ENCODE assay signal across 21 mouse cellular contexts in the genomic region with DNA sequence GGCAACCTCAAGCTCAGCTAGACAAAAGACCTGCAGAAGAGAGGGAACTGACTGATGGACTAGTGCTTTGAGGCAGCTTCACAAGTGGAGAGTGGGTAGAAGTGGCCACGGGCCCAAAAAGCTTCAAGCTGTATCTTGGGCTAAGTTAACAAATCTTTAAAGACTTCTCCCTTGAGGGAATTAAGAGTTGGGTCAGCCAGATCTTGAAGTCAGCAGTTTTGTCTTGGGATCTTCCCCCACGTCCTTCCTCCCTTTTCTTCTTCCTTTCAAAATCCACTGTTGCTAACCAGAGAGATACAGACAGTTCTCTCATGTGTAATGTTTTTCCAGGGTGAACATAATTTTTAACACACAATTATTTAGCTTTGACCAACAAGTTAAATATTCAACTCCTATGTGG.
DNase-seq lines count a peak whose midpoint lies in the region; ATAC-seq and TF ChIP-seq lines count a peak whose summit lies in the region.
"Had no signal": no experiment of that assay in that cellular context is flagged by ENCODE, and none has a peak within 500 bp of the region (broad histone marks: within the 10 kb centered on the region; RNA-seq: fewer than 3 reads in every experiment).

No protein-coding gene starts in this region.

- TF ChIP-seq POLR2A in lung, adult 2 months (IDR thresholded peaks at IDR 0.05; ENCODE audit: borderline replicate concordance, extremely low read depth, low read depth, low read length), result no peak

- 52% methylated on average over 2 of the region's 2 CpGs for WGBS in lung, adult 2 months
- WGBS in hindbrain, embryonic 11.5 days, result 78% methylated on average over 2 of the region's 2 CpGs

- H3K4me1 ChIP-seq in lung, adult 2 months (ENCODE audit: control insufficient read depth, insufficient read depth, low read length), result no peaks in the 10 kb centered on the region
- no peaks in the 10 kb centered on the region for H3K4me1 ChIP-seq in hindbrain, embryonic 11.5 days (replicated peaks; ENCODE audit: control insufficient read depth, insufficient read depth, low read length)
- H3K4me1 ChIP-seq: embryonic facial prominence, embryonic 13.5 days; forebrain, embryonic 12.5 days; heart, embryonic 12.5 days; hindbrain, embryonic 10.5 days; hindbrain, embryonic 15.5 days had no signal

- no peaks in the 10 kb centered on the region for H3K27me3 ChIP-seq in hindbrain, embryonic 11.5 days (ENCODE audit: control insufficient read depth, insufficient read depth, low read length)
- H3K27me3 ChIP-seq: embryonic facial prominence, embryonic 13.5 days; forebrain, embryonic 12.5 days; heart, embryonic 12.5 days; hindbrain, embryonic 15.5 days; Patski had no signal

- no peak overlapping the region for H3K9ac ChIP-seq in hindbrain, embryonic 11.5 days (ENCODE audit: low read depth, low read length)
- H3K9ac ChIP-seq: embryonic facial prominence, embryonic 13.5 days; forebrain, embryonic 12.5 days; forebrain, postnatal 0 days; heart, embryonic 12.5 days; hindbrain, embryonic 15.5 days had no signal

- TF ChIP-seq CTCF in lung, adult 2 months (IDR thresholded peaks at IDR 0.05; ENCODE audit: insufficient read depth, low read length), result no peak

- peak; percentile 3 for DNase-seq in adrenal gland, postnatal 10 days
- DNase-seq in adrenal gland, postnatal 4 days (ENCODE audit: low spot score in 2 of 2), result no peak
- peak; percentile 3 for DNase-seq in lung, postnatal 10 days
- DNase-seq in lung, adult 2 months, result no peak
- DNase-seq in kidney, postnatal 14 days, result peak; percentile 48
- no peak for DNase-seq in hindbrain, embryonic 11.5 days (ENCODE audit: low spot score)
- no peak for DNase-seq in right cerebral cortex, postnatal 36 days (ENCODE audit: low spot score in 2 of 2)
- DNase-seq: adrenal gland, adult 2 months; cerebellum, adult 11-12 months; cerebellum, adult 9-10 months; cerebellum, postnatal 25 days; forebrain, postnatal 0 days; gastrocnemius, postnatal 14 days; heart, adult 2 months had no signal

- H3K9me3 ChIP-seq in hindbrain, embryonic 11.5 days (ENCODE audit: control insufficient read depth, low read length), result no peaks in the 10 kb centered on the region
- H3K9me3 ChIP-seq: embryonic facial prominence, embryonic 13.5 days; forebrain, embryonic 12.5 days; heart, embryonic 12.5 days; hindbrain, embryonic 10.5 days; hindbrain, embryonic 15.5 days had no signal

- no peak overlapping the region for H3K4me2 ChIP-seq in hindbrain, embryonic 11.5 days (replicated peaks; ENCODE audit: low read depth, low read length)
- H3K4me2 ChIP-seq: embryonic facial prominence, embryonic 13.5 days; forebrain, embryonic 12.5 days; heart, embryonic 12.5 days; hindbrain, embryonic 15.5 days had no signal

- ATAC-seq in hindbrain, embryonic 11.5 days (ENCODE audit: low FRiP score), result no peak
- ATAC-seq: activated CD4-positive, CD25-positive, alpha-beta regulatory T cell, adult 4 months; forebrain, postnatal 0 days; Patski had no signal

- H3K4me3 ChIP-seq in lung, adult 2 months (replicated peaks; ENCODE audit: extremely low read depth, low read depth, low read length), result no peak overlapping the region
- no peak overlapping the region for H3K4me3 ChIP-seq in hindbrain, embryonic 11.5 days (ENCODE audit: low read depth, low read length)
- H3K4me3 ChIP-seq: embryonic facial prominence, embryonic 13.5 days; forebrain, embryonic 12.5 days; heart, adult 2 months; heart, embryonic 12.5 days; hindbrain, embryonic 10.5 days; hindbrain, embryonic 15.5 days had no signal

- no peaks in the 10 kb centered on the region for H3K36me3 ChIP-seq in hindbrain, embryonic 11.5 days (ENCODE audit: control insufficient read depth, insufficient read depth, low read length)
- H3K36me3 ChIP-seq: embryonic facial prominence, embryonic 13.5 days; forebrain, embryonic 12.5 days; heart, embryonic 12.5 days; hindbrain, embryonic 10.5 days; hindbrain, embryonic 15.5 days had no signal

- H3K27ac ChIP-seq in hindbrain, embryonic 11.5 days (ENCODE audit: low read depth, low read length), result no peak overlapping the region
- H3K27ac ChIP-seq: embryonic facial prominence, embryonic 13.5 days; forebrain, embryonic 12.5 days; heart, adult 2 months; hindbrain, embryonic 10.5 days; hindbrain, embryonic 15.5 days had no signal

Comparison
In these comparisons a context has a peak if more than half of its experiments do, and no peak if none do; other contexts are left out.
1. DNase-seq: peak in adrenal gland, postnatal 10 days (single experiment), lung, postnatal 10 days (single experiment) and kidney, postnatal 14 days (single experiment); none in adrenal gland, postnatal 4 days (0 of 2), lung, adult 2 months (single experiment), hindbrain, embryonic 11.5 days (single experiment) and right cerebral cortex, postnatal 36 days (0 of 2).